Mouse (Mus musculus): ENCODE measurements around the gene Phactr2. TPM values are rescaled to one million over a fixed set of nuclear protein-coding genes. Genes with fewer than 3 reads are reported as not detected.
A peak's percentile ranks its signal among the peaks of the same experiment; 100 is the strongest.
"Not testable (repeated sequence)": the region's sequence is repeated elsewhere in the genome, so short reads cannot be mapped to it uniquely, and the experiment has no call there.

Gene Phactr2
- polyA plus RNA-seq (2012; rRNA removed) (0.89 and 1.5 TPM in 2 replicates), polyA plus RNA-seq (2014; fragmentation: Nextera tagmentation; extraction: Ambion mirVana) (3.5 and 4.0 TPM in 2 replicates)

- no peak for TF ChIP-seq CTCF (IDR thresholded peaks at IDR 0.05; ENCODE audit: low read depth)
- TF ChIP-seq EP300 (IDR thresholded peaks at IDR 0.05; ENCODE audit: low read depth): no peak
- ATAC-seq (ENCODE audit: insufficient read depth): peak; percentile 37; the same call in 1 of the 2 replicates
- peak within 1 kb of the TSS; percentile 40; the same call in 1 of the 2 replicates for H3K9ac ChIP-seq (replicated peaks)
- H3K9me3 ChIP-seq (ENCODE audit: control insufficient read depth, low read length): no peaks in the 10 kb centered on the region
- under 1% methylated on average over 65 of the region's 71 CpGs for WGBS (ENCODE audit: insufficient replicate concordance)
- no peak within 1 kb of the TSS for H3K27ac ChIP-seq
- peaks cover 0 to 4% of the 10 kb centered on the region in 2 experiments; a peak in 1 of 4 replicates for H3K4me1 ChIP-seq (replicated peaks; ENCODE audit: control insufficient read depth in 2 of 2, insufficient read depth in 2 of 2, low read length in 1 of 2)
- no peak for DNase-seq (ENCODE audit: low read depth in 3 of 3, low spot score in 3 of 3)
- no peaks in the 10 kb centered on the region for H3K36me3 ChIP-seq (replicated peaks; ENCODE audit: control insufficient read depth, insufficient read depth, low read depth)
- peak within 1 kb of the TSS; percentile 54 to 57 for H3K4me3 ChIP-seq (ENCODE audit: insufficient read depth in 1 of 2, low read depth in 2 of 2, low read length in 2 of 2)
- peak within 1 kb of the TSS; percentile 69 for H3K4me2 ChIP-seq (ENCODE audit: low read depth)
- peaks cover 31% of the 10 kb centered on the region for H3K27me3 ChIP-seq (ENCODE audit: control insufficient read depth, insufficient read depth, low read length)
These were observed at the start of gene Phactr2 for GRCm38 (mm10) chr10:13473833-13474567. TSS of gene Phactr2 (minus strand) at chr10:13474412.

DNA sequence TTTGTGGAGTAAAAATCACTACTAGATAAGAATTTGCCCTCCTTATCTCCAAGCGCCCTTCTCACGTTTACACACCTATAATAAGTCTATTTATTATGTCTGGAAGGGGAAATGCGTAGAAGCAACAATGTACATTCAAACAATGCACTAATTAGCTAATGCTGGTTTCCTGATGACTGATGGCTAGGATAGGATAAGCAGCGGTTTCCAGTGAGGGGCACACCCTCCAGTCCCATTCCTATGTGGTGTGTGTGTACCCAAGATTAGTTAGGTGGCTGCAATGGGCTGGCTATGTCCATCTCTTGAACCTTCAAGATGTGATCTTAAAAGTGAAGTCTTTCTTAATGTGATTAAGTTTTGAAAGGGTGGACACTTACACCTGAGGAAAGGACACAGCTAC lies 47.6 kb upstream of the Phactr2 start:
- ATAC-seq (ENCODE audit: insufficient read depth): peak; percentile 90
- 20% methylated on average over 4 of the region's 4 CpGs for WGBS (ENCODE audit: insufficient replicate concordance)
- Histone ChIP-seq H3K9me3 (ENCODE audit: control insufficient read depth, low read length) (no peaks in the 10 kb centered on the region), H3K27me3 (ENCODE audit: control insufficient read depth, insufficient read depth, low read length) (no peaks in the 10 kb centered on the region), H3K36me3 (replicated peaks; ENCODE audit: control insufficient read depth, insufficient read depth, low read depth) (no peaks in the 10 kb centered on the region), H3K9ac (replicated peaks) (no peak overlapping the region), H3K4me3 (ENCODE audit: insufficient read depth in 1 of 2, low read depth in 2 of 2, low read length in 2 of 2) (no peak overlapping the region), H3K27ac (no peak overlapping the region), H3K4me1 (replicated peaks; ENCODE audit: control insufficient read depth in 2 of 2, insufficient read depth in 2 of 2, low read length in 1 of 2) (peaks cover 0 to 6% of the 10 kb centered on the region in 2 experiments; a peak in 3 of 4 replicates), H3K4me2 (ENCODE audit: low read depth) (peak overlapping the region; percentile 28)
- DNase-seq (ENCODE audit: low read depth in 3 of 3, low spot score in 3 of 3): peak; percentile 39 to 52 (median 49)
- TF ChIP-seq CTCF (IDR thresholded peaks at IDR 0.05; ENCODE audit: low read depth): no peak
- peak; percentile 74 for TF ChIP-seq EP300 (IDR thresholded peaks at IDR 0.05; ENCODE audit: low read depth)

DNA sequence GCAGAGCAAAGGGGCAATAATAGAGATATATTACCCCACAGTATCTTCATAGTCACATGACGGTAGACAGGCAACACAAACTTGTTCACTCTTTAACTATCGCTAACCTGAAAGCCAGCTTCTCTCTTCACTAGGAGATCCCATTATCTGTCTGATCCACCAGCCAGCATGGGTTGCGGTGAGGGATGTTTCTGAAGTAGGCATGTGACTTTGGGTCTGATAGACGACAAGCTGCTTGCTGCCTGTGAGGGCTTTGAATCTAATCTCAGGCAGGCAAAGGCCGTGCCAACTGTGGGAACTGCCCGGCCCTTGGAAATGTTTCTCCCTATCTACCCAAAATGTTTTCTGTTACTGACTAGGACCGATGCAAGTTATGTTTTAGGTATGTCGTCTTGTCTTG lies 28.2 kb upstream of the Phactr2 start:
- peak overlapping the region; percentile 79 for H3K4me2 ChIP-seq (ENCODE audit: low read depth)
- no peaks in the 10 kb centered on the region for H3K27me3 ChIP-seq (ENCODE audit: control insufficient read depth, insufficient read depth, low read length)
- ATAC-seq (ENCODE audit: insufficient read depth): peak; percentile 85
- peak overlapping the region; percentile 41 for H3K27ac ChIP-seq
- DNase-seq (ENCODE audit: low read depth in 3 of 3, low spot score in 3 of 3): peak; percentile 79 to 84 (median 83)
- TF ChIP-seq CTCF (IDR thresholded peaks at IDR 0.05; ENCODE audit: low read depth) (no peak), EP300 (IDR thresholded peaks at IDR 0.05; ENCODE audit: low read depth) (peak; percentile 92)
- H3K4me1 ChIP-seq (replicated peaks; ENCODE audit: control insufficient read depth in 2 of 2, insufficient read depth in 2 of 2, low read length in 1 of 2): peaks cover 7 to 23% of the 10 kb centered on the region in 2 experiments
- H3K9ac ChIP-seq (replicated peaks): peak overlapping the region; percentile 79
- WGBS (ENCODE audit: insufficient replicate concordance): 11% methylated on average over 8 of the region's 8 CpGs
- H3K36me3 ChIP-seq (replicated peaks; ENCODE audit: control insufficient read depth, insufficient read depth, low read depth): peaks cover 13% of the 10 kb centered on the region
- peak overlapping the region; percentile 29 to 63 for H3K4me3 ChIP-seq (ENCODE audit: insufficient read depth in 1 of 2, low read depth in 2 of 2, low read length in 2 of 2)
- H3K9me3 ChIP-seq (ENCODE audit: control insufficient read depth, low read length): no peaks in the 10 kb centered on the region

DNA sequence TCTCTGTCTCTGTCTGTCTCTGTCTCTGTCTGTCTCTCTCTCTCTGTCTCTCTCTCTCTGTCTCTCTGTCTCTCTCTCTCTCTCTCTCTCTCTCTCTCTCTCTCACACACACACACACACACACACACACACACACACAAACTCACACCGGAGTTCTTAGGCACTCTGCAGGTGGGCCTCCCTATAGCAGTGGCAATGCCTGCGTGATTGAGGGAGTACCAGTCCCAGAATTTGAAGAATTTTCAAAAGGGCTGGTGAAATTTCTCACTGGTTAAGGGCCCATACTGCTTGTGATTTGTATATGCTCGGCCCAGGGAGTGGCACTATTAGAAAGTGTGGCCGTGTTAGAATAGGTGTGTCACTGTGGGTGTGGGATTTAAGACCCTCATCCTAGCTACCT lies 27.3 kb upstream of the Phactr2 start:
- not testable (repeated sequence) for H3K9me3 ChIP-seq (ENCODE audit: control insufficient read depth, low read length); DNase-seq (ENCODE audit: low read depth in 3 of 3, low spot score in 3 of 3); H3K27me3 ChIP-seq (ENCODE audit: control insufficient read depth, insufficient read depth, low read length)
- peak overlapping the region; percentile 79 for H3K9ac ChIP-seq (replicated peaks)
- peaks cover 7 to 21% of the 10 kb centered on the region in 2 experiments for H3K4me1 ChIP-seq (replicated peaks; ENCODE audit: control insufficient read depth in 2 of 2, insufficient read depth in 2 of 2, low read length in 1 of 2)
- H3K27ac ChIP-seq: peak overlapping the region; percentile 41
- peak overlapping the region; percentile 79 for H3K4me2 ChIP-seq (ENCODE audit: low read depth)
- H3K4me3 ChIP-seq (ENCODE audit: insufficient read depth in 1 of 2, low read depth in 2 of 2, low read length in 2 of 2): peak overlapping the region; percentile 63 to 85
- ATAC-seq (ENCODE audit: insufficient read depth): peak; percentile 7; the same call in 1 of the 2 replicates
- peaks cover 10% of the 10 kb centered on the region for H3K36me3 ChIP-seq (replicated peaks; ENCODE audit: control insufficient read depth, insufficient read depth, low read depth)
- WGBS (ENCODE audit: insufficient replicate concordance): 31% methylated on average over 4 of the region's 4 CpGs

GRCm38 (mm10) chr10:13500938-13501496 lies 26.8 kb upstream of the Phactr2 start:
- peaks cover 10% of the 10 kb centered on the region for H3K36me3 ChIP-seq (replicated peaks; ENCODE audit: control insufficient read depth, insufficient read depth, low read depth)
- ATAC-seq (ENCODE audit: insufficient read depth): peak; percentile 75
- H3K4me1 ChIP-seq (replicated peaks; ENCODE audit: control insufficient read depth in 2 of 2, insufficient read depth in 2 of 2, low read length in 1 of 2): peaks cover 7 to 18% of the 10 kb centered on the region in 2 experiments
- peak; percentile 70 to 77 (median 73) for DNase-seq (ENCODE audit: low read depth in 3 of 3, low spot score in 3 of 3)
- TF ChIP-seq CTCF (IDR thresholded peaks at IDR 0.05; ENCODE audit: low read depth) (no peak), EP300 (IDR thresholded peaks at IDR 0.05; ENCODE audit: low read depth) (no peak)
- H3K9ac ChIP-seq (replicated peaks): peak overlapping the region; percentile 79
- under 1% methylated on average over 28 of the region's 30 CpGs for WGBS (ENCODE audit: insufficient replicate concordance)
- peak overlapping the region; percentile 41; the same call in 1 of the 2 replicates for H3K27ac ChIP-seq
- no peaks in the 10 kb centered on the region for H3K27me3 ChIP-seq (ENCODE audit: control insufficient read depth, insufficient read depth, low read length)
- H3K9me3 ChIP-seq (ENCODE audit: control insufficient read depth, low read length): no peaks in the 10 kb centered on the region
- peak overlapping the region; percentile 79 for H3K4me2 ChIP-seq (ENCODE audit: low read depth)
- peak overlapping the region; percentile 63 to 85 for H3K4me3 ChIP-seq (ENCODE audit: insufficient read depth in 1 of 2, low read depth in 2 of 2, low read length in 2 of 2)

Data from liver, embryonic 14.5 days (tissue).